Mouse (Mus musculus): ENCODE data around the gene Galnt2.

Gene Galnt2

DNA sequence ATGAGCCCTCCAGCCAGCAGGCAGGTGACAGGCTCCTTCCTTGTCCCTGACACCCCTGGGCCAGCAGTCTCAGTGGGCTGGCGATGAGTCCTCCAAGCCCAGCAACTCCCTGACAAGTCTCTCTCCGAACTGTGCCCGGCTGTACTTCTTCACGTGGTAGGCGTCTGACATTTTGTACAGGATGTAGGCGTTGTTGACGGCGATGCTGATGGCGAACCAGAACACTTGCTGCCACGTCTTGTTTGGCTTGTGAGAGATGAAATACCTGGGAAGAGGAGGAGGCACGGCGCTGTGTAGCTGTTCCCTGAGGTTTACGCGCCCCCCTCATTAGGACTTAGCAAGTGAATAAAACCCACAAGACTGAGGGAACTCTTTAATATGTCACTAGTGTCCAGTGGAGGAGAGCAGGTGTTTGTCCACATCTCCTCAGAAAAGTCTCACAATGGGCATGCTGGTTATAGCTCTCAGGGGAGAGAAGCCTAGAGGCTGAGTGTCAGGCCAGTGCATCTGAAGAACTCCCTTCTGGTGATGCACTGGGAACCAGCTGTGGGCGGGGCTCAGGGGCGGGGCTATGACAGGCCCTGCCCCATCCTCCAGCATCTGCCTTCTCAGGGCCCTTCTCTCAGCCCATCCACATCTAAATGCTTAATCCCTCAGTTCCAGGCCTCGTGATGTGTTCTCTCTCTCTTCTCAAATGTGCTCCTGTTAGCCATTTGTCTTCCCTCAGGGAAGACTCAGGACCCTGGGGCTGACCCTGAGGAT, 139.4 kb downstream of the Galnt2 start:
- DNase-seq (ENCODE audit: low read depth, low spot score): peak; percentile 19

GRCm38 (mm10) chr8:124371410-124372123, 140.4 kb downstream of the Galnt2 start:
- peak; percentile 56 for DNase-seq (ENCODE audit: low read depth, low spot score)

DNA sequence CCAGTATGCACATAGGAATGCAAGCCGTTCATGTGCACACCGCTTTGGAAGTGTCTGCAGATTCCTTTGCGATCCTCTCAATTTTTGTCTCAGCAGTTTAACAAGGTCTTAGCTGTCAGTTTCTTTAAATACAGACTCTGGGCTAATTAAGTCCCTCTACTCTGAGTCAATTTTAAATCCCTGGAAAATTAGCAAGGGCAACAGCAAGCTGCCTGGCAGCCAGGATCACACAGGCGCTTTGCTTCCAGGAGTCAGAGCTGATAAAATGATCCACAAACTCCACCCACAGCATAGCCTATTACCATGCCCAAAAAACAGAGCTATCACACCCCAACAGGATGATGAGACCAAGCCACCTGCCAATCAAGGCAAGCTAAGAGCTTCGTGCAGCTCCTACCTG, 142.6 kb downstream of the Galnt2 start:
- DNase-seq (ENCODE audit: low read depth, low spot score): no peak

DNA sequence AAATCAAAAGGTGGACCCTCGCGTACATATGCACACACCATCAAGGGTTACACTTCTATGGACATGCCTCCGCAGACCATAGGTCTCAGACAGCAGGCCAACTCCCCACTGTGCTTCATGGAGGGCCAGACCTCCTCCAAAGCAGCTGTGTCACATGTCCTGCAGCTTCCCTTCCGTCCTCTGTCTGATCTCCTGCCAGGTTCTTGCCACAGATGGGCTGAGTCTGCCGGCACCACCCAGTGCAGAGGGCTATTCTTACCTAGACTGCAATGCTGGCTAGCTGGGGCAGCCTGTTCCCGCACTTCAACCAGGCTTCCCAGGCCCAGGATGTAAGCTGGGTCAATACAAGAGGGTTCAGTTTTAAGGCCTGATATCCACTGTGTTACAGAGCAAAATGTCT, 144.0 kb downstream of the Galnt2 start:
- no peak for DNase-seq (ENCODE audit: low read depth, low spot score)

- DNase-seq (ENCODE audit: low read depth, low spot score): no peak
Observed at GRCm38 (mm10) chr8:124375727-124376126, 144.5 kb downstream of the Galnt2 start.

DNA sequence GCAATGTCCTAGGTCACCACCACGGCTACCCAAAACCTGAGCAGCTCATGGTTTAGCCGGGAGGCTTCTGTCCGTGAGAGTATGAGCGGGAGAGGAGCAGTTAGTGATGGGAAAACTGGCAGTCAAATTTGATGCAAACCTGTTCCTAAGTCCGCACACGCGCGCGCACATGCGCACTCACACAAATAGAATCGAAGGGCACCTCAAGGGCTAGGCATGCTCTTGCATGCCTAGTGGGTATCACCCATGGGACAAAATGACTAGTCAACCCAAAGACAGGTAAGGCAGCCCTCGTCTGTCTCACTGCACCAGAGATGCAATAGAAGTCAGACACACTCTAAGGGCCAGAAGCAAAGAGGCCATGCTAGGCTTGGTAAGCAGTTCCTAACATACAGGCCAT, 145.2 kb downstream of the Galnt2 start:
- no peak for DNase-seq (ENCODE audit: low read depth, low spot score)

GRCm38 (mm10) chr8:124379289-124379688, 148.1 kb downstream of the Galnt2 start:
- no peak for DNase-seq (ENCODE audit: low read depth, low spot score)

DNA sequence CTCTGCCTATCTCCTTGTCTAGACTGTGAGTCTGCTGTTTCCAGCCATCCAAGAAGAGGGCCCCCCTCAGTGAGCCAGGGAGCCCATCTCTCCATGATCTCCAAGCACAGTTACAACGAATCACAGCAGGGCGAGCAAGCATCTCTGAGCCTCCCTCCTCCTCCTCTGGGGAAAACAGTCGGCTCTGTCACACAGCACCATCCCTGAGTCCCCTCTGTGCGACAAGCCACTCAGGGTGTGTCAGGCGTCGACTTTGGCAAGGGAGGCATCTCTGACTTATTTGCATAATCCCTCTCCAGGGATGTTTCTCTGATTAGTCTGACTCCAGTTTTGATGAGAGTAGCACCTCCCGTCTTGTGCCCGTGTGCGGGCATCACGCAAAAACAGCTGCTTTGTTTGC, 151.0 kb downstream of the Galnt2 start:
- DNase-seq (ENCODE audit: low read depth, low spot score): no peak

GRCm38 (mm10) chr8:124384336-124384735, 153.1 kb downstream of the Galnt2 start:
- DNase-seq (ENCODE audit: low read depth, low spot score): no peak

DNA sequence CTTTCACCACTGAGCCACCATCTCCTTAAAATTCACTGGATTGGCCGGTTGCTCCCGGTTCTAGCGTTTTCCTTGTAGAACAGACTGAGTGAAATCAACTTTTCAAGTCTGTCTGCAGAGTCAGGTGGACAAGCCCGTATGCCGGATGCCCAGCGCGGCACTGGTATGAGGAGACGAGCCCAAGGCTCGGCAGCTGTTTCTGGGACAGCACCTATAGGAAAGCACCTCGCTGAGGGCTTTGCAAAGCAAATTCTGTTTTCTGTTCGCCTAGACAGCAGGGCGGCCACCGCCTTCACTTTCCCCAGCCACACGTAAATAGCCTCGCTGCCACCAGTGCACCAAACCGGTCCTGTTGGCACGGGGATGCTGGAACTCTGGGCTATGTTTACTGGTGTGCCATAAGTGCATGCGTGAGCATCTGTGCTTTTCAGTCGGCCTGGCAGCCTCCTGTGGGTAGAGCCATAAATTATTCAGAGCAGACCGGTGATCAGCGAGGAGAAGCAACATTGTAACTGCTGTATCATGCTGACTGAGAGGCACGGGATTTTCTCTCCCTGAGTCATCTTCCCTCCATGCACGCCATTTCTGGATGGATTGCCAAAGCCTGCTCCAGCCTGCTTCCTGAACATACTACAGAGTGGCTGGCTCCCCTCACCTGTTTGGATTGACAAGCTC, 155.2 kb downstream of the Galnt2 start:
- DNase-seq (ENCODE audit: low read depth, low spot score): no peak

- no peak for DNase-seq (ENCODE audit: low read depth, low spot score)
Observed at GRCm38 (mm10) chr8:124389495-124389894, 158.3 kb downstream of the Galnt2 start.

DNA sequence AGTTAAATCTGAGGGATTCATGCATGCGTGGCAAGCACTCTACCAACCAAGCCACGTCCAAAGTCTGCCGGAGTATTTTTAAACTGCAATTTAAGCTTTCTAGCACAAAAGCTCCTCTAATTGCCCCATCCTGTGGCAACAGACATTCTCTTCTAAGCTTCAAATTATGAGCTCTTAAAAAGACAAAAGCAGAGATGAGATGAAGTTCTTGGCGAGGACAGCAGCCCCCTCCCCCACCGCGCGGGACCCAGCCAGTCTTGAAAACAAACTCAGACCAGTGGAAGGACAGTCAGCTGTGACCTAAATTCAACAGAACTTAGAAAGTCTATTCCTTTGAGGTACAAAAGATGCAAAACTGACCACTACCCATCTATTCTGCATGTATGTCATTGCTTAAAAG, 160.0 kb downstream of the Galnt2 start:
- DNase-seq (ENCODE audit: low read depth, low spot score): no peak

GRCm38 (mm10) chr8:124392271-124393012, 161.3 kb downstream of the Galnt2 start:
- no peak for DNase-seq (ENCODE audit: low read depth, low spot score)

GRCm38 (mm10) chr8:124393013-124393412, 161.8 kb downstream of the Galnt2 start:
- no peak for DNase-seq (ENCODE audit: low read depth, low spot score)

- no peak for DNase-seq (ENCODE audit: low read depth, low spot score)
Observed at GRCm38 (mm10) chr8:124393927-124394326, 162.7 kb downstream of the Galnt2 start.

DNA sequence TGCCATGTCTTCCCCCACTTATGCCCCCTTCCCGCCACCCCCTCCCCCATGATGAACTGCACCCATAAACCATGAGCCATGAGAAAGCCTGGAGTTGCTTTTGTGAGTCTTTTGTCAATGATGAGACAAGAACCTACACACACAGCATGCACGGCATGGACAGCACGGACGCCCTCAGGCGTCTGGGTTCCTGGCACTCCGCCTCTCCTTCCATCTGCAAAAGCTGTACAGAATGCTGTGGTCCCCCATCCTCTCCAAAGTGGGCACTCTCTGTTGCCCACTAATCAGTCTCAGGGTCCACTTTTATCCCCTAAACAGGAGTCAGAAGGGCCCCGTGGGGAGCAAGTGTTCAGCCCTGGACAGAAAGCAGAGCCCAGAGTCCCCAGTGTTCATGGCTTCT, 163.8 kb downstream of the Galnt2 start:
- no peak for DNase-seq (ENCODE audit: low read depth, low spot score)
